Mouse (Mus musculus) neutrophil, adult 59 days (primary cell): Measurements from ENCODE around the gene Smim13. TPM values are rescaled to one million over a fixed set of nuclear protein-coding genes. Genes with fewer than 3 reads are reported as not detected.

Experiments
- total RNA-seq, 2 experiments: library from RNA; stranded (reverse); gene quantifications; 1 replicate in 1 of 2; 2 replicates in 1 of 2; pipeline ENCODE4 v1.2.4; 2023

Smim13 gene
- 1 to 10 TPM; 4.6 to 4.8 TPM for total RNA-seq

DNA sequence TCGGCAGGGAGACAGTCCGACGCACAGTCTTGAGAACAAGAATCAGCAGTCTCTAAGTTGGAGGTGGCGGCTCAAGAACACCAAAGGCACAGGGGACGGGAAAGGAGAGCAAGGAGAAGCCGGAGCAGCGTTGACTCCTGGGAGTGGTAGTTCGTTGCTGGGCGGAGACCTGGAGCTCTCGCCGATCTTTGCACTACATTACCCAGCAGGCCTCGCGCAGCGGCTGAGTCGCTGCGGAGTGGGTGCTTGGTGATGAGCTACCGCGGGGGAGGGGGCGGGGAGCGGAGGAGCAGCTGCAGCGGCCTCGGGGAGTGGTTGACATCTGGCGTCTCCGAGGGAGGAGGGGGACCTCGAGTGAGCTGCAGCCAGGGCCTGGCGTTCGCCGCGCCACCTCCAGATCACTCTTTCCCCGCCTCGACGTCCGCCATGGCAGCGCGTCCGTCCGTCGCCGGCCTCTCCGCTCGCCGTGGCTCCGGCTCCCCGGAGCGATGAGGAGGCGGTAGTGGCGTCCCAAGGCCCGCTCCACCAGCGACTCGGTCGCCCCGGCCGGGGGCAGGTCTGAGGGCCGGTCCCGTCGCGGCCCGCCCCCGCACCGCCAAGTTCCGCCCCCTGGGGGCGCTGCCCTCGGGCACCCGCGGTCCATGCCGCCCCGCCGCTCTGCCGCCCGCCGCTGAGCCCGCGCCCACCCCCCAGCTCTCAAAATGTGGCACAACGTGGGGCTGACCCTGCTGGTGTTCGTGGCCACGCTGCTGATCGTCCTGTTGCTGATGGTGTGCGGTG, at the start of gene Smim13:
Gene Smim13, plus strand, starts transcription at position 307 of the 780 bp plus-strand sequence.

DNA sequence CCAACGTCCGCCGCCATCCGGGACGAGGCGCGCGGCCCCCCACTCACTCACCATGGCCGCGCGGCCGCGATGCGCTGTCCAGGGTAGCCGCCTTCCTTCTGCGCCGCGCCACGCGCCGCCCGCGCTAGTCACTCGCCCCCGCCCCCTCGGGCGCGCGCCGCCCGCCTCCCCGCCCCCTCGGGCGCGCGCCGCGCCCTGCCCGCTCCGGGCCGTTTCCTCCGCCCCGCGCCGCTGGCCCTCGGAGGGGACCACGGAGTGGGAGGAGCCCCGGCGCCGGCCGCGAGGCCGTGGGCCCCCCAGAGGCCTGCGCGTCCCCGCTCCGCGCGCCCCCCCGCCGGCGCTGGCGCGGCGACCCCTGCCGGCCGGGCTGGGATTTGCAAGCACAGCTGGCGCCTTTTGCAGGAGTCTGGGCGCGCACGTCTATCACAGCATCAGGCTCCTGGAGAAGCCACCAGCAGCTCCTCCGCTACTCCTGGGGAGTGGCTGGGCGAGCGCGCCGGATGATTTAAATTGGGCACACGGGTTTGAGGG, 29.3 kb upstream of the Smim13 start, which contains the start of gene Elovl2:
Gene Elovl2, minus strand, starts transcription at position 102 of the 531 bp plus-strand sequence.

GRCm38 (mm10) chr13:41273927-41274650, 24.4 kb downstream of the Smim13 start, which contains the start of gene Gm17364:
Gene Gm17364 (minus strand): TSS chr13:41273977.

Other genes with a start within 250 kb of the Smim13 start
- 10 to 100 TPM; 47.2 to 49.5 TPM for gene Pak1ip1, start 248.8 kb upstream of the Smim13 start, total RNA-seq
- 100 to 1,000 TPM in 1 of 2 experiments, 10 to 100 TPM in 1; 84.6 to 105 TPM for gene Tmem14c, start 233.6 kb upstream of the Smim13 start, total RNA-seq
- gene Mak, start 170.1 kb upstream of the Smim13 start, total RNA-seq: under 1 TPM in 1 of 2 experiments, not detected in 1; 0.75 TPM
- gene Gcm2, start 138.8 kb upstream of the Smim13 start, total RNA-seq: not detected
- gene Sycp2l, start 135.5 kb upstream of the Smim13 start, total RNA-seq: not detected
- not detected for gene Elovl2, start 29.4 kb upstream of the Smim13 start, total RNA-seq
- gene Gm17364, start 24.1 kb downstream of the Smim13 start, total RNA-seq: not detected
- 100 to 1,000 TPM; 166 to 167 TPM for gene Nedd9, start 237.5 kb downstream of the Smim13 start, total RNA-seq